Mouse (Mus musculus) liver, embryonic 14.5 days (tissue): ENCODE measurements around the gene Ttc41.

Experiments used
- CTCF ChIP-seq: IDR thresholded peaks from 2 replicates; pipeline ENCODE4 v1.5.1; 2016; ENCODE audit warnings: antibody characterized with exemption, low read depth, control low read depth
- EP300 ChIP-seq: IDR thresholded peaks from 2 replicates; pipeline ENCODE4 v1.6.1; 2016; ENCODE audit warnings: antibody characterized with exemption, low read depth

DNA sequence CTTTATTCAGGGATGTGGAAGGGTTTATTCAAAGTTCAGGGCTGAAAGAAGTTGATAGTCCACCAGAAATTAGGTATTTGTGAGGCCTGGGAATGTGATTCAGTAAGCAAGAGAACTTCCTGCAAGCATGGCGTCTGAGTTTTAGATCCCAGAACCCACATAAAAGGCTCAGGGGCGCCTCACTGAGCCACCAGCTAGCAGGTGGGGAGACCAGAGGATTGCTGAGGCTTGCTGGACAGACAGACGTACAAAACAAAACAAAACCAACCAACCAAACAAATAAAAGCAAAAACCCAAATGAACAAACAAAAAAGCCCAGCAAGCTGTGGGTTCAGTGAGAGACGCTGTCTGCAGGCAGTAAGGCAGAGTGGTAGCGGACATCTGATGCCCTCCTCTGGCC lies 77.0 kb downstream of the Ttc41 start:
- TF ChIP-seq CTCF (no peak), EP300 (no peak)
